Mouse (Mus musculus): ENCODE data around the gene Ncbp3. TPM values are rescaled to one million over a fixed set of nuclear protein-coding genes. Genes with fewer than 3 reads are reported as not detected.

Ncbp3 gene
- polyA plus RNA-seq, 1 experiment from 2014 or later = 12.7 TPM

GRCm38 (mm10) chr11:73037691-73038090 lies 9.9 kb upstream of the Ncbp3 start:
- H3K4me1 ChIP-seq = no peaks in the 10 kb centered on the region
- ATAC-seq (replicated peaks) = no peak
- WGBS = 91% methylated on average over 3 of the region's 3 CpGs
- no peak overlapping the region for H3K27ac ChIP-seq
- no peaks in the 10 kb centered on the region for H3K27me3 ChIP-seq (replicated peaks)
- H3K36me3 ChIP-seq (replicated peaks) = peaks cover 6% of the 10 kb centered on the region; the same call in 1 of the 2 replicates
- no peak overlapping the region for H3K4me2 ChIP-seq
- no peak overlapping the region for H3K9ac ChIP-seq
- H3K9me3 ChIP-seq = no peaks in the 10 kb centered on the region
- no peak overlapping the region for H3K4me3 ChIP-seq

- Histone ChIP-seq H3K27me3 (replicated peaks) (no peaks in the 10 kb centered on the region), H3K4me3 (no peak overlapping the region), H3K27ac (no peak overlapping the region), H3K4me1 (no peaks in the 10 kb centered on the region), H3K9me3 (no peaks in the 10 kb centered on the region), H3K9ac (no peak overlapping the region), H3K4me2 (no peak overlapping the region), H3K36me3 (replicated peaks) (peaks cover 6% of the 10 kb centered on the region; the same call in 1 of the 2 replicates)
- 55% methylated on average over 9 of the region's 9 CpGs for WGBS
- ATAC-seq (replicated peaks) = peak; percentile 72
Observed at GRCm38 (mm10) chr11:73039102-73039799, 8.3 kb upstream of the Ncbp3 start.

- WGBS = 67% methylated on average over 6 of the region's 6 CpGs
- H3K9ac ChIP-seq = no peak overlapping the region
Observed at GRCm38 (mm10) chr11:73044229-73044755, 3.3 kb upstream of the Ncbp3 start.

GRCm38 (mm10) chr11:73044789-73045188 lies 2.8 kb upstream of the Ncbp3 start:
- H3K4me3 ChIP-seq = no peak overlapping the region
- no peaks in the 10 kb centered on the region for H3K27me3 ChIP-seq (replicated peaks)
- no peak overlapping the region for H3K9ac ChIP-seq
- no peaks in the 10 kb centered on the region for H3K9me3 ChIP-seq
- H3K4me1 ChIP-seq = peaks cover 18% of the 10 kb centered on the region
- H3K36me3 ChIP-seq (replicated peaks) = no peaks in the 10 kb centered on the region
- no peak for ATAC-seq (replicated peaks)
- 74% methylated on average over 4 of the region's 4 CpGs for WGBS
- no peak overlapping the region for H3K27ac ChIP-seq
- H3K4me2 ChIP-seq = no peak overlapping the region

More at GRCm38 (mm10) chr11:73044229-73044755, 3.3 kb upstream of the Ncbp3 start:
- Histone ChIP-seq H3K9me3 (no peaks in the 10 kb centered on the region), H3K36me3 (replicated peaks) (no peaks in the 10 kb centered on the region), H3K4me1 (peaks cover 13% of the 10 kb centered on the region), H3K4me3 (no peak overlapping the region), H3K27me3 (replicated peaks) (no peaks in the 10 kb centered on the region), H3K4me2 (no peak overlapping the region), H3K27ac (no peak overlapping the region)
- ATAC-seq (replicated peaks) = no peak

GRCm38 (mm10) chr11:73048030-73048876 lies 670 bp downstream of the Ncbp3 start:
- peak overlapping the region; percentile 89 for H3K27ac ChIP-seq
- 1% methylated on average over 54 of the region's 55 CpGs for WGBS

GRCm38 (mm10) chr11:73049335-73049734 lies 1.8 kb downstream of the Ncbp3 start:
- Histone ChIP-seq H3K9me3 (no peaks in the 10 kb centered on the region), H3K27ac (peak overlapping the region; percentile 53), H3K4me3 (peak overlapping the region; percentile 80), H3K36me3 (replicated peaks) (peaks cover 12% of the 10 kb centered on the region; the same call in 1 of the 2 replicates), H3K4me2 (peak overlapping the region; percentile 73), H3K4me1 (peaks cover 18% of the 10 kb centered on the region), H3K9ac (peak overlapping the region; percentile 92; the same call in 1 of the 2 replicates), H3K27me3 (replicated peaks) (no peaks in the 10 kb centered on the region)
- ATAC-seq (replicated peaks) = no peak
- WGBS = 2% methylated on average over 4 of the region's 4 CpGs

More at GRCm38 (mm10) chr11:73048030-73048876, 670 bp downstream of the Ncbp3 start:
- Histone ChIP-seq H3K4me2 (peak overlapping the region; percentile 73), H3K4me3 (peak overlapping the region; percentile 80), H3K36me3 (replicated peaks) (peaks cover 5% of the 10 kb centered on the region; the same call in 1 of the 2 replicates), H3K27me3 (replicated peaks) (no peaks in the 10 kb centered on the region), H3K9ac (peak overlapping the region; percentile 92), H3K9me3 (no peaks in the 10 kb centered on the region), H3K4me1 (peaks cover 18% of the 10 kb centered on the region)
- ATAC-seq (replicated peaks) = peak; percentile 71

- ATAC-seq (replicated peaks) = no peak
- H3K27ac ChIP-seq = no peak overlapping the region
- peaks cover 14% of the 10 kb centered on the region for H3K4me1 ChIP-seq
- H3K9me3 ChIP-seq = no peaks in the 10 kb centered on the region
- WGBS = 94% methylated on average over 1 of the region's 1 CpGs
- no peaks in the 10 kb centered on the region for H3K27me3 ChIP-seq (replicated peaks)
- H3K36me3 ChIP-seq (replicated peaks) = peaks cover 18% of the 10 kb centered on the region; the same call in 1 of the 2 replicates
- no peak overlapping the region for H3K9ac ChIP-seq
- H3K4me2 ChIP-seq = no peak overlapping the region
- H3K4me3 ChIP-seq = no peak overlapping the region
Observed at GRCm38 (mm10) chr11:73052795-73053194, 5.2 kb downstream of the Ncbp3 start.

- ATAC-seq (replicated peaks) = no peak
- no peak overlapping the region for H3K27ac ChIP-seq
- no peaks in the 10 kb centered on the region for H3K4me1 ChIP-seq
- H3K4me2 ChIP-seq = no peak overlapping the region
- no peak overlapping the region for H3K9ac ChIP-seq
- no peak overlapping the region for H3K4me3 ChIP-seq
- peaks cover 19% of the 10 kb centered on the region; the same call in 1 of the 2 replicates for H3K36me3 ChIP-seq (replicated peaks)
- no peaks in the 10 kb centered on the region for H3K27me3 ChIP-seq (replicated peaks)
- 89% methylated on average over 5 of the region's 5 CpGs for WGBS
- H3K9me3 ChIP-seq = no peaks in the 10 kb centered on the region
Observed at GRCm38 (mm10) chr11:73057701-73058100, 10.1 kb downstream of the Ncbp3 start.

GRCm38 (mm10) chr11:73059630-73060029 lies 12.0 kb downstream of the Ncbp3 start:
- WGBS = 95% methylated on average over 3 of the region's 3 CpGs
- Histone ChIP-seq H3K27me3 (replicated peaks) (no peaks in the 10 kb centered on the region), H3K36me3 (replicated peaks) (peaks cover 10% of the 10 kb centered on the region; the same call in 1 of the 2 replicates), H3K9me3 (no peaks in the 10 kb centered on the region), H3K4me3 (no peak overlapping the region), H3K27ac (no peak overlapping the region), H3K9ac (no peak overlapping the region), H3K4me2 (no peak overlapping the region), H3K4me1 (no peaks in the 10 kb centered on the region)
- no peak for ATAC-seq (replicated peaks)

- no peaks in the 10 kb centered on the region for H3K27me3 ChIP-seq (replicated peaks)
- no peaks in the 10 kb centered on the region for H3K4me1 ChIP-seq
- no peak for ATAC-seq (replicated peaks)
- H3K36me3 ChIP-seq (replicated peaks) = peaks cover 14% of the 10 kb centered on the region; the same call in 1 of the 2 replicates
- H3K4me3 ChIP-seq = no peak overlapping the region
- H3K9ac ChIP-seq = no peak overlapping the region
- no peak overlapping the region for H3K4me2 ChIP-seq
- no peak overlapping the region for H3K27ac ChIP-seq
- 89% methylated on average over 3 of the region's 3 CpGs for WGBS
- H3K9me3 ChIP-seq = no peaks in the 10 kb centered on the region
Observed at GRCm38 (mm10) chr11:73061413-73061812, 13.8 kb downstream of the Ncbp3 start.

GRCm38 (mm10) chr11:73071839-73072238 lies 24.3 kb downstream of the Ncbp3 start:
- no peak overlapping the region for H3K27ac ChIP-seq
- no peaks in the 10 kb centered on the region for H3K9me3 ChIP-seq
- no peak overlapping the region for H3K4me2 ChIP-seq
- ATAC-seq (replicated peaks) = no peak
- H3K4me3 ChIP-seq = no peak overlapping the region
- 89% methylated on average over 3 of the region's 3 CpGs for WGBS
- H3K4me1 ChIP-seq = no peaks in the 10 kb centered on the region
- H3K9ac ChIP-seq = no peak overlapping the region
- no peaks in the 10 kb centered on the region for H3K27me3 ChIP-seq (replicated peaks)
- H3K36me3 ChIP-seq (replicated peaks) = peaks cover 58% of the 10 kb centered on the region

GRCm38 (mm10) chr11:73076295-73076694 lies 28.7 kb downstream of the Ncbp3 start:
- Histone ChIP-seq H3K4me3 (no peak overlapping the region), H3K4me1 (no peaks in the 10 kb centered on the region), H3K9ac (no peak overlapping the region), H3K27me3 (replicated peaks) (no peaks in the 10 kb centered on the region), H3K36me3 (replicated peaks) (peaks cover 60% of the 10 kb centered on the region), H3K4me2 (no peak overlapping the region), H3K9me3 (no peaks in the 10 kb centered on the region), H3K27ac (no peak overlapping the region)
- ATAC-seq (replicated peaks) = no peak
- 65% methylated on average over 4 of the region's 4 CpGs for WGBS

Measured in midbrain, embryonic 15.5 days (tissue).